Mouse (Mus musculus): ENCODE results near the gene Pik3cd. TPM values are rescaled to one million over a fixed set of nuclear protein-coding genes. Genes with fewer than 3 reads are reported as not detected.
A peak's percentile ranks its signal among the peaks of the same experiment; 100 is the strongest.
"Not testable (repeated sequence)": the region's sequence is repeated elsewhere in the genome, so short reads cannot be mapped to it uniquely, and the experiment has no call there.

The Pik3cd gene
- polyA plus RNA-seq, 1 experiment from 2014 or later: 3.8 TPM

- no peak for TF ChIP-seq CTCF (IDR thresholded peaks at IDR 0.05; ENCODE audit: low read depth)
- H3K4me3 ChIP-seq (replicated peaks; ENCODE audit: low read depth, low read length): no peak overlapping the region
- H3K4me2 ChIP-seq (ENCODE audit: low read length): no peak overlapping the region
- peaks cover 30% of the 10 kb centered on the region for H3K36me3 ChIP-seq (ENCODE audit: insufficient read depth, low read length)
- 85% methylated on average over 9 of the region's 9 CpGs for WGBS
- H3K9ac ChIP-seq (ENCODE audit: low read depth, low read length): no peak overlapping the region
- ATAC-seq (replicated peaks; ENCODE audit: low FRiP score, low read depth) (no peak), DNase-seq (ENCODE audit: low spot score) (no peak)
- H3K4me1 ChIP-seq (replicated peaks; ENCODE audit: insufficient read depth, low read length): no peaks in the 10 kb centered on the region
- H3K9me3 ChIP-seq (replicated peaks; ENCODE audit: low read length): no peaks in the 10 kb centered on the region
- no peak overlapping the region for H3K27ac ChIP-seq
- H3K27me3 ChIP-seq (ENCODE audit: insufficient read depth, low read length): no peaks in the 10 kb centered on the region
Measured at GRCm38 (mm10) chr4:149632670-149633307, 69.6 kb downstream of the Pik3cd start.

- Histone ChIP-seq H3K9ac (ENCODE audit: low read depth, low read length) (no peak overlapping the region), H3K27me3 (ENCODE audit: insufficient read depth, low read length) (no peaks in the 10 kb centered on the region), H3K4me3 (replicated peaks; ENCODE audit: low read depth, low read length) (no peak overlapping the region), H3K36me3 (ENCODE audit: insufficient read depth, low read length) (peaks cover 18% of the 10 kb centered on the region; the same call in 1 of the 2 replicates), H3K4me1 (replicated peaks; ENCODE audit: insufficient read depth, low read length) (no peaks in the 10 kb centered on the region), H3K27ac (no peak overlapping the region), H3K4me2 (ENCODE audit: low read length) (no peak overlapping the region), H3K9me3 (replicated peaks; ENCODE audit: low read length) (no peaks in the 10 kb centered on the region)
- whole genome bisulfite sequencing: 53% methylated on average over 9 of the region's 9 CpGs
- ATAC-seq (replicated peaks; ENCODE audit: low FRiP score, low read depth) (no peak), DNase-seq (ENCODE audit: low spot score) (no peak)
- no peak for TF ChIP-seq CTCF (IDR thresholded peaks at IDR 0.05; ENCODE audit: low read depth)
Measured at GRCm38 (mm10) chr4:149628810-149629209, 73.6 kb downstream of the Pik3cd start.

- DNase-seq (ENCODE audit: low spot score): peak; percentile 65
- Histone ChIP-seq H3K4me2 (ENCODE audit: low read length) (no peak overlapping the region), H3K4me3 (replicated peaks; ENCODE audit: low read depth, low read length) (no peak overlapping the region), H3K9ac (ENCODE audit: low read depth, low read length) (no peak overlapping the region), H3K36me3 (ENCODE audit: insufficient read depth, low read length) (peaks cover 18% of the 10 kb centered on the region; the same call in 1 of the 2 replicates), H3K27me3 (ENCODE audit: insufficient read depth, low read length) (no peaks in the 10 kb centered on the region), H3K27ac (no peak overlapping the region), H3K4me1 (replicated peaks; ENCODE audit: insufficient read depth, low read length) (no peaks in the 10 kb centered on the region), H3K9me3 (replicated peaks; ENCODE audit: low read length) (no peaks in the 10 kb centered on the region)
- TF ChIP-seq CTCF (IDR thresholded peaks at IDR 0.05; ENCODE audit: low read depth): peak; percentile 73
- no peak for ATAC-seq (replicated peaks; ENCODE audit: low FRiP score, low read depth)
- WGBS: 72% methylated on average over 10 of the region's 10 CpGs
Measured at GRCm38 (mm10) chr4:149628372-149628771, 74.0 kb downstream of the Pik3cd start.

- H3K4me1 ChIP-seq (replicated peaks; ENCODE audit: insufficient read depth, low read length): no peaks in the 10 kb centered on the region
- H3K4me2 ChIP-seq (ENCODE audit: low read length): no peak overlapping the region
- H3K36me3 ChIP-seq (ENCODE audit: insufficient read depth, low read length): peaks cover 13% of the 10 kb centered on the region; the same call in 1 of the 2 replicates
- no peak for ATAC-seq (replicated peaks; ENCODE audit: low FRiP score, low read depth)
- H3K27me3 ChIP-seq (ENCODE audit: insufficient read depth, low read length): no peaks in the 10 kb centered on the region
- no peaks in the 10 kb centered on the region for H3K9me3 ChIP-seq (replicated peaks; ENCODE audit: low read length)
- no peak overlapping the region for H3K27ac ChIP-seq
- H3K9ac ChIP-seq (ENCODE audit: low read depth, low read length): no peak overlapping the region
- DNase-seq (ENCODE audit: low spot score): no peak
- 91% methylated on average over 17 of the region's 17 CpGs for WGBS
- H3K4me3 ChIP-seq (replicated peaks; ENCODE audit: low read depth, low read length): no peak overlapping the region
- TF ChIP-seq CTCF (IDR thresholded peaks at IDR 0.05; ENCODE audit: low read depth): no peak
Measured at GRCm38 (mm10) chr4:149626809-149627208, 75.6 kb downstream of the Pik3cd start.

- Histone ChIP-seq H3K27me3 (ENCODE audit: insufficient read depth, low read length) (no peaks in the 10 kb centered on the region), H3K4me3 (replicated peaks; ENCODE audit: low read depth, low read length) (no peak overlapping the region), H3K4me2 (ENCODE audit: low read length) (no peak overlapping the region), H3K36me3 (ENCODE audit: insufficient read depth, low read length) (no peaks in the 10 kb centered on the region), H3K9me3 (replicated peaks; ENCODE audit: low read length) (no peaks in the 10 kb centered on the region), H3K27ac (no peak overlapping the region), H3K4me1 (replicated peaks; ENCODE audit: insufficient read depth, low read length) (no peaks in the 10 kb centered on the region), H3K9ac (ENCODE audit: low read depth, low read length) (no peak overlapping the region)
- 89% methylated on average over 5 of the region's 5 CpGs for WGBS
- DNase-seq (ENCODE audit: low spot score): no peak
- ATAC-seq (replicated peaks; ENCODE audit: low FRiP score, low read depth): no peak
- TF ChIP-seq CTCF (IDR thresholded peaks at IDR 0.05; ENCODE audit: low read depth): no peak
Measured at GRCm38 (mm10) chr4:149623711-149624110, 78.7 kb downstream of the Pik3cd start.

- WGBS: 72% methylated on average over 4 of the region's 4 CpGs
- Histone ChIP-seq H3K4me3 (replicated peaks; ENCODE audit: low read depth, low read length) (no peak overlapping the region), H3K27me3 (ENCODE audit: insufficient read depth, low read length) (no peaks in the 10 kb centered on the region), H3K4me1 (replicated peaks; ENCODE audit: insufficient read depth, low read length) (no peaks in the 10 kb centered on the region), H3K9ac (ENCODE audit: low read depth, low read length) (no peak overlapping the region), H3K27ac (no peak overlapping the region), H3K36me3 (ENCODE audit: insufficient read depth, low read length) (no peaks in the 10 kb centered on the region), H3K4me2 (ENCODE audit: low read length) (no peak overlapping the region), H3K9me3 (replicated peaks; ENCODE audit: low read length) (no peaks in the 10 kb centered on the region)
- no peak for TF ChIP-seq CTCF (IDR thresholded peaks at IDR 0.05; ENCODE audit: low read depth)
- DNase-seq (ENCODE audit: low spot score) (no peak), ATAC-seq (replicated peaks; ENCODE audit: low FRiP score, low read depth) (no peak)
Measured at GRCm38 (mm10) chr4:149621286-149621685, 81.1 kb downstream of the Pik3cd start.

- 40% methylated on average over 8 of the region's 8 CpGs for WGBS
- Histone ChIP-seq H3K9me3 (replicated peaks; ENCODE audit: low read length) (0 out of 2 replicates have a peak, but pooled peaks cover under 1% of the 10 kb centered on the region), H3K9ac (ENCODE audit: low read depth, low read length) (no peak overlapping the region), H3K27me3 (ENCODE audit: insufficient read depth, low read length) (no peaks in the 10 kb centered on the region), H3K27ac (no peak overlapping the region), H3K4me2 (ENCODE audit: low read length) (no peak overlapping the region), H3K4me3 (replicated peaks; ENCODE audit: low read depth, low read length) (no peak overlapping the region), H3K36me3 (ENCODE audit: insufficient read depth, low read length) (no peaks in the 10 kb centered on the region), H3K4me1 (replicated peaks; ENCODE audit: insufficient read depth, low read length) (no peaks in the 10 kb centered on the region)
- TF ChIP-seq CTCF (IDR thresholded peaks at IDR 0.05; ENCODE audit: low read depth): no peak
- DNase-seq (ENCODE audit: low spot score): no peak
- no peak for ATAC-seq (replicated peaks; ENCODE audit: low FRiP score, low read depth)
Measured at GRCm38 (mm10) chr4:149619988-149620387, 82.4 kb downstream of the Pik3cd start.

GRCm38 (mm10) chr4:149616999-149617398, 85.4 kb downstream of the Pik3cd start:
- not testable (repeated sequence) for ATAC-seq (replicated peaks; ENCODE audit: low FRiP score, low read depth); H3K9me3 ChIP-seq (replicated peaks; ENCODE audit: low read length); H3K9ac ChIP-seq (ENCODE audit: low read depth, low read length); H3K27ac ChIP-seq; H3K4me2 ChIP-seq (ENCODE audit: low read length); H3K27me3 ChIP-seq (ENCODE audit: insufficient read depth, low read length); DNase-seq (ENCODE audit: low spot score); H3K4me1 ChIP-seq (replicated peaks; ENCODE audit: insufficient read depth, low read length); H3K36me3 ChIP-seq (ENCODE audit: insufficient read depth, low read length); H3K4me3 ChIP-seq (replicated peaks; ENCODE audit: low read depth, low read length)
- 68% methylated on average over 3 of the region's 3 CpGs for WGBS

Data from kidney, postnatal 0 days (tissue).